Mouse (Mus musculus): ENCODE measurements at regions not wholly inside any gene's neighbourhood (a gene's known extent, or its start where the extent isn't known, plus 50 kb on each side); places are given as distances from the start of the nearest gene placed in this dataset.
A peak's percentile ranks its signal among the peaks of the same experiment; 100 is the strongest.

DNA sequence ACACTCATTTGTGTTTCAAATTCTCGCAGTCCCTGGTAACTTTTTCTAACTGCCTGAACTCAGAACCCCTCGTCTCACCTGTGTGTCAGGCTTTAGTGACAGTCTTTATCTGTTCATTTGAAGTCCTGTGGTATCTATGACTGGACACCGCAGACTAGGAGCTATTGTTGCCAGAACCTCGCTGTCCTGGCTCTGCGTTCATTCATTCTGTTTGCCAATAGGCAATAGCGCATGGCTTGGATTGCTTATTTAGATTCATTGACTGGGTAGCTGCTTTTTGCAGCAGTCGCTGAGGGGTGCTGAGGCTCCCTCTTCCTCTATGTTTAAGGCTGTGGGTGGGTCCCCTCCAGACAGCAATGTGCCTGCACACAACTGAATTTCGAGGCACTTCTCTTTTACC, 144.6 kb upstream of the Cops8 start:
- no peak for DNase-seq (ENCODE audit: low read depth)

GRCm38 (mm10) chr1:90461699-90462098, 141.1 kb upstream of the Cops8 start:
- DNase-seq (ENCODE audit: low read depth): no peak

- DNase-seq (ENCODE audit: low read depth): no peak
Observed at GRCm38 (mm10) chr1:90463302-90463701, 139.5 kb upstream of the Cops8 start.

- DNase-seq (ENCODE audit: low read depth): no peak
Observed at GRCm38 (mm10) chr1:90467646-90468045, 135.1 kb upstream of the Cops8 start.

DNA sequence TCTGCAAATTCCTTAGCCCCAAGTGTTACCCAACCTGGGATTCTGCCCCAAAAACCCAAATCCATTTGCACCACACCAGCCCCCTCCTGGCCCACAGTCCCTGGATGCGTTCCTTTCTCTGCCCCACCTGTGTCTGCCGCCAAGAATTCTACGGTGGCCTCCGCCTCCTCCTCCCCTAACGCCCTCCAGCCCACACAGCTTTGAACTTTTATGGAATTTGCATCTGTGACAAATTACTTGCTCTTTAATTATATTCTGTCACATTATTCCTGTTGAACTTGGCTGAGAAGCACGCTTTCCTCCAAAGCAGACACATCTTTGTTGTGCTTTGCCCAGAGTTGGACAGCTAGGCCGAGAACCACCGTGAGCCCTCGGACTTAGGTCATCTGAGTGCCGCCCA, 131.8 kb upstream of the Cops8 start:
- DNase-seq (ENCODE audit: low read depth): no peak

DNA sequence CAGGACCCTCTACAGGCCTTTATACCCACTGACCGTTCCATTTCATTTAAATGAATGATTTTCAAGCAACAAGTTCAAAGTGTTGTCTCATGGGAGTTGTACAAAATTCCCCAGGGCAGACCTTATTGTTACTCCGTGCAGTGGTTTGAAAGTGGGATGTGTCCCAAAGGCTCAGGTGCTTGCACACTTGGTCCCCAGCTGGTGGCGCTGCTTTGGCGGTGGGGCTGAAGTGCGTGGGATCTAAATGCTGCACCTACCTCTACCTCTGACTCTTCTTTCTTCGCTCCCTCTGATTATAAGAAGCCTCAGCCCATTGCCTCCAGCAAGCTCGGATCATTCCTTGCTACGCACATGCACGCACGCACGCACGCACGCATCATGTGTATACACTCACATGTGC, 131.0 kb upstream of the Cops8 start:
- no peak for DNase-seq (ENCODE audit: low read depth)

- no peak for DNase-seq (ENCODE audit: low read depth)
Observed at GRCm38 (mm10) chr1:90475060-90475813, 127.5 kb upstream of the Cops8 start.

DNA sequence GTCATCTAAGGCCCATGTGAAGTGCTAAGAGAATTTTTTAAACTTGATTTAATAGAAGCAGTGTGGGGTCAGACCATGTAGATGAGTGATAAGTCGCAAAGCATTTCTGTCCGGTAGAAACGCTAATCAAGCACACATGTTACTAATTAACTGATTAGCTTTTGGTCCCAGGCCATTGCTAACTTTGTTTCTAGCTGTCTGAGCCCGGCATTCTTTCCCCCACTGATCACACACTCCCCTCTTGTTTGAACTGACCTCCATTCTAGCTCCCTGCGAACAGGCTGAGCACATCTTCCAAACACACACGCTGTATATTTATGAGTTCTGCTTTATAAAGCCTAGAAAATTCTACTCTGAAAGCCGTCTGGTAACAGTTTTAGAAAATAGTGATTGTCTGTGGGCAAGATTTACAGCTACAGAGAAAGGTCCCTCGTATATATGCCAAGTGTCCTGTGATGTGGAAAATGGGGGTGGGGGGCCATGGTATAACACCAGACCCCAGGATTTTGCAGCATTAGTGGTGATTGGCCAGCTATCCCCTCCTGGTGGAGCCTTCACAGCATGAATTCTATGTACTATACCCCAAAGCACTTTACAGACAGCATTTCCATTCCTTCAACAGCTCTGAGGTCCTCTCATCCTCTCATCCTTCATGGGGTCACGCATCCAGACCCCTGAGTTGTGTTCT, 126.1 kb upstream of the Cops8 start:
- no peak for DNase-seq (ENCODE audit: low read depth)

DNA sequence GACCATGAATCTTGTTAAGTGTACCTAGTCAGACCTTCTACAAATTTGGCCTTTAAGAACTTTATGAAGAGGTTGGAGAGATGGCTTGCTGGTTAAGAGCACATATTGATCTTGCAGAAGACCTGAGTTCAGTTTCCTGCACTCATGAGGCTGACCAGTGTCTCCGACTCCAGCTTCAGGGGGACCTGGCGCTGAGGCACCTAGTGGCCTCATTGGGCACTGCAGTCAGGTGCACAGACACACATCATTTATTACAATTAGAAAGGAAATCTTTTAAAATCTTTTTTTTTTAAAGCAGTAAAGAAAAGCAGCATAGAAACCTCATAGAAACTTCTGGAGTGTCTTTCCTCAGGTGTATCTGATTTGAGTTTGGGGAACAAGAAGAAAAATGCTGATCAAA, 123.9 kb upstream of the Cops8 start:
- DNase-seq (ENCODE audit: low read depth): no peak

DNA sequence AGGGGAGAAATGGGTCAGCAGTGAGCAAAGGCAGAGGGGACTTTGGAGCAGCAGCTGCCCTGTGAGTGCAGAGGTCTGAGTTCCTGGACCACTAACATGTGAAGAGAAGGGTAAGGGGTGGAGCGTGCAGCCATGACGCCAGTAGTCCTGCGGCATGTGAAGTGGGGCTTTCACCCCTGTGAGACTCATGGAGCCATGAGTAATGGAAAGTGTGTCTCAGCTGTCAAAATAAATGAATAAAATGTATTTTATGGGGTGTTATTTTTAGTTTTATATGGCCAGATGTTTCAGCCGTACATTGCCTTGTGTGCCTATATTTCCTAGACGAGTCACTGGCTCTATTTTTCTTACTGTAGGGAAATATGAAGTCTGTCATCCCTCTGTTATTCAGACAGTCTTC, 121.5 kb upstream of the Cops8 start:
- no peak for DNase-seq (ENCODE audit: low read depth)

DNA sequence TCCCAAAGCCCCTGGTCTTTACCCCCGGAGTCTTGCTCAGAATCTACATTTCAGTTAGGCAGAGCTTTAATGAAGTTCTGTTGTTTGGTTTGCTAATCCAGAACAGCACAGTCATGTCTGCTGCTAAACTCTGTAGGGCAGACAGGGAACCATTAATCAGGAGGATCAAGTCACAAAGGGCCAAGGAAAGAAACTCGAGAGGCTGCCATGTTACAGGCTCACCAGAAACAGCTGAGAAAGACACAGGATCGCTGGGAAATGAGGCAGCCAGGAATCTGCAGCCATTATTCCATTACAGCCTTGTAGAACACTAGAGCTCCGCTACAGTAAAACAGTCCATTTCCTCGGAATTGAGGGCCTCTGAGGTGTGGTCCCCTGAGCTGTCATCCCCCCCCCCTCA, 121.1 kb upstream of the Cops8 start:
- no peak for DNase-seq (ENCODE audit: low read depth)

DNA sequence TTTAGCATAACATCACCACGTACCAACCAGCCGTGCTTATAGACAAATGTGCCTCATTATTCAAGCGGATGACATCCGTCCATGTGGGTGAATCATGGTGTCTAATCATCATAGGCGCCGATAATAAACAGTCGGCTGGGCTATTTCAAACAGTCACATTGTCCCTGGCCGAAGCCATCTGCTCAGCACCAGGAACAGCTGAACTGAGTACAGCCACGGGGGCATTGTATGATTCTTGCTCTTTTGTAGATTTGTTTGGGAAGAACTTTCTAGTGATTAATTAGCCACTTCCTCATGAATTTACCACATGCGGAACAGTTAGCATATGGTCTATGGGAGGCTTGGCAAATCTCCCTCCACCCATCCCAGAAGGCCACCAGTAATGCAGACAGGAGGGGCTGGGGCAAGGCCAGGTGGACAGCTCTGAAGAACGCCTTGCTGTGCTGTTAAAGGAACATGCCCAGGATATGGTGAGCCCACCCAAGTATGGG, 116.4 kb upstream of the Cops8 start:
- no peak for DNase-seq (ENCODE audit: low read depth)

GRCm38 (mm10) chr1:90487886-90488285, 114.9 kb upstream of the Cops8 start:
- no peak for DNase-seq (ENCODE audit: low read depth)

- DNase-seq (ENCODE audit: low read depth): no peak
Observed at GRCm38 (mm10) chr1:90488991-90489390, 113.8 kb upstream of the Cops8 start.

GRCm38 (mm10) chr1:90490335-90490734, 112.4 kb upstream of the Cops8 start:
- no peak for DNase-seq (ENCODE audit: low read depth)

- DNase-seq (ENCODE audit: low read depth): no peak
Observed at GRCm38 (mm10) chr1:90493481-90493880, 109.3 kb upstream of the Cops8 start.

- DNase-seq (ENCODE audit: low read depth): no peak
Observed at GRCm38 (mm10) chr1:90495174-90495573, 107.6 kb upstream of the Cops8 start.

DNA sequence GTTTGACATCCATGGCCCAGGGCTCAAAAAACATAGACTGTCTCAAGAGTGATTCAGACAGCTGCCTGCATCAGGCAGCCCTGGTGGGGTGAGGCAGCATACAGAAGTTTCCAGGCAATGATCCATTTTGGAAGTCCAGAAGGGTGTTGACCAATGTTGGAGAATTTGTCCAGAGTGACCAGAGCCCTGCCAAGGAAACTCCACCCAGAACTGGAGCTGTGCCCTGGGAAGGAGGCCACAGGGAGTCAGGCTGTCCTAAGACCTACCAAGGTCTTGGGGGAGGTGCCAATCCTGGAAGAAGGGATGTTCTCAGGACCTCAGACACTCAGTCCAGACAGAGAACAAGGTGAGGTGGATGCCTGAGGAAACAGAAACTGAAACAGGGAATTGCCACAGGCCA, 105.2 kb upstream of the Cops8 start:
- DNase-seq (ENCODE audit: low read depth): no peak

DNA sequence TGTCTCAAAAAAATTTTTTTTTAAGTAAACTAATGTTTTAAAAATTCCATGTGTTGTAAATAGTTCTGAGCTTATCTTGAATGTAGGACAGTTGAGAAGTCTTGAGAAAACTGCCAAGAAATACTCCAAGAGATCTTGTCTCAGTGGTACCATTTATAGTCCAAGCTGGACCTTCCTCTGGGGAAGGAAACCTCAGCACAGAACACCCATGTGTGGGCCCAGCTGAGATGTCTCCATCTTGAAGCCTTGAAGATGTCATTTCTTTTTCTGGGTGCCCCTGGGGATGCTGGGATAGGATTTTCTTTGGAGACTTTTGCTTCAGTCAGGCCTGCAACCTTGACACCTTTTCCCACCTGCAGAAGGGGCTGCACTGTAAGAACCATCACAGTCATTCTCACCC, 101.4 kb upstream of the Cops8 start:
- no peak for DNase-seq (ENCODE audit: low read depth)

- DNase-seq (ENCODE audit: low read depth): no peak
Observed at GRCm38 (mm10) chr1:90502371-90502770, 100.4 kb upstream of the Cops8 start.

- DNase-seq (ENCODE audit: low read depth): no peak
Observed at GRCm38 (mm10) chr1:90502771-90503540, 99.8 kb upstream of the Cops8 start.

DNA sequence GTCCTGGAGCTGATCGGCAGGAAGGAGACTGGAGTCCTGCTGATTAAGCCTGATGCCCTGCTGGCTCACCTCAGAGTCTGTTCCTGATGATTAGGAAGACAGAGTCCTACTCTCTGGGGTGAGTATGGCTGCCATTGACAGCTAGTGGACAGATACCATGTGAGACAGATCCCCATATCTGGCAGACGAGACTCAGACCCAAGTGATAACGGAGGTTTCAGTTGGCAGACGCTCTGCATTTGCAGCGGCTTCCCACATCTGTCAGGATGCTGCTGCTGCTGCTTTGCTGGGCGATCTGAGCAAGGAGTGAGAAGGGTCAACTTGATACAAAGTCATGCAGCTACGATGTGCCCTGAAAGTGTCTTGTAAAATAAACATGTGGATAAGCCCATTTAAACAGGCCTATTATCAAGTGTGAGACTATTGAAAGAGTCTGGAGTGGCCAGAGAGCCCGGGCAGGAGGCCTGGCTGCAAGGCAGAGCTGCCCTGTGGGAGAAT, 98.1 kb upstream of the Cops8 start:
- no peak for DNase-seq (ENCODE audit: low read depth)

DNA sequence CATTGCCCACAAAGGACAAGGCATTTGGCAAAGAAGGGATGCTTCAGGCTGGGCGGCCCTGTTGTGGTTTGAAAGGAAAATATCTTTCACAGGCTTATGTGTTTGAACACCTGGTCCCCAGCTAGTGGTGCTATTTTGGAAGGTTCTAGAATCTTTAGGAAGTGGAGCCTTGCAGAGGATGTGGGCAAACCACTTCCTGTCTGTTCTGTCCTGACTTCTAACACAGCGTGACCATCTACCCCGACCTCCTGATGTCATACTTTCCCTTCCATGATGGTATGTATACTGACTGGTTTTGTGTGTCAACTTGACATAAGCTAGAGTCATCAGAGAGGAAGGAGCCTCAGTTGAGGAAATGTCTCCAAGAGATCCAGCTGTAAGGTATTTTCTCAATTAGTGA, 97.2 kb upstream of the Cops8 start:
- peak; percentile 21 for DNase-seq (ENCODE audit: low read depth)

Data from induced T-regulatory cell, adult 2 months (primary cell).